Mouse (Mus musculus): ENCODE results near the gene Trappc12. TPM values are rescaled to one million over a fixed set of nuclear protein-coding genes. Genes with fewer than 3 reads are reported as not detected.

The Trappc12 gene
- 36.6 and 37.7 TPM in 2 replicates for polyA plus RNA-seq (2021; fragmentation: Nextera tagmentation)
- long read RNA-seq, experiment 1, transcript Trappc12-202 (12 exons, 3,230 nt) = minor isoform, 30 of 101 reads
- long read RNA-seq, experiment 1, transcript Trappc12-201 (12 exons, 3,377 nt) = major isoform, 31 of 101 reads
- long read RNA-seq, experiment 1, partial matches to known transcripts = 29 of 101 reads
- long read RNA-seq, experiment 1, other reads (novel, unspliced or antisense) = 9 of 101 reads
- long read RNA-seq, experiment 2, transcript Trappc12-202 (12 exons, 3,230 nt) = major isoform, 153 of 393 reads
- long read RNA-seq, experiment 2, transcript Trappc12-201 (12 exons, 3,377 nt) = minor isoform, 152 of 393 reads
- long read RNA-seq, experiment 2, transcript Trappc12-203 (7 exons, 2,818 nt) = minor isoform, 9 of 393 reads
- long read RNA-seq, experiment 2, partial matches to known transcripts = 33 of 393 reads
- long read RNA-seq, experiment 2, other reads (novel, unspliced or antisense) = 42 of 393 reads

GRCm38 (mm10) chr12:28750021-28750633 lies at the start of gene Trappc12:
Trappc12 (minus strand) TSS chr12:28750472.

GRCm38 (mm10) chr12:28751508-28752263 lies 1.4 kb upstream of the Trappc12 start, which contains the start of gene Eipr1:
Eipr1 (plus strand) TSS chr12:28751803.

GRCm38 (mm10) chr12:28675121-28675924 lies 74.9 kb downstream of the Trappc12 start, which contains the start of gene Adi1:
Adi1 (plus strand) TSS chr12:28675231.

GRCm38 (mm10) chr12:28649141-28650110 lies 100.8 kb downstream of the Trappc12 start, which contains the start of gene Rnaseh1:
Rnaseh1 (plus strand) TSS chr12:28649602.

Small RNA genes within 50 kb of the gene (microRNA-seq; reads per million reads assigned to microRNA genes)
- not detected for gene Mir6937

Other genes starting within 250 kb of the Trappc12 start
- gene Dcdc2c, start 198.1 kb downstream of the Trappc12 start, polyA plus RNA-seq (2021; fragmentation: Nextera tagmentation) = not detected in 2 replicates
- 0.13 and 0.20 TPM in 2 replicates for gene Allc, start 167.9 kb downstream of the Trappc12 start, polyA plus RNA-seq (2021; fragmentation: Nextera tagmentation)
- 0.59 and 1.0 TPM in 2 replicates for gene Colec11, start 127.1 kb downstream of the Trappc12 start, polyA plus RNA-seq (2021; fragmentation: Nextera tagmentation)
- gene Rps7, start 114.5 kb downstream of the Trappc12 start, polyA plus RNA-seq (2021; fragmentation: Nextera tagmentation) = 1,199 and 1,324 TPM in 2 replicates
- gene Rnaseh1, start 100.9 kb downstream of the Trappc12 start, polyA plus RNA-seq (2021; fragmentation: Nextera tagmentation) = 9.1 and 12.3 TPM in 2 replicates
- gene Adi1, start 75.2 kb downstream of the Trappc12 start, polyA plus RNA-seq (2021; fragmentation: Nextera tagmentation) = 65.2 and 74.0 TPM in 2 replicates
- gene Eipr1, start 1.3 kb upstream of the Trappc12 start, polyA plus RNA-seq (2021; fragmentation: Nextera tagmentation) = 66.0 and 69.0 TPM in 2 replicates